Mouse (Mus musculus) midbrain, embryonic 11.5 days (tissue): ENCODE measurements around the gene Nfam1. TPM values are rescaled to one million over a fixed set of nuclear protein-coding genes. Genes with fewer than 3 reads are reported as not detected.

Experiments
- ATAC-seq: fragments of 200-750 bp; cut with Nextera tagmentation; 2 replicates; pipeline ENCODE4 v1.8.0; 2017; ENCODE audit warnings: moderate TSS enrichment, moderate library complexity; ENCODE audit not compliant: low FRiP score
- DNase-seq: peaks from one replicate; pipeline ENCODE4 v3.0.0; 2015; ENCODE audit warnings: low spot score; ENCODE audit errors: missing footprints
- H3K27ac ChIP-seq: fragments of 300-500 bp; sonication (generic); 2 replicates; pipeline ENCODE4 v1.5.1; 2014; ENCODE audit warnings: low read depth, low read length
- H3K27me3 ChIP-seq: fragments of 300-500 bp; sonication (generic); 2 replicates; pipeline ENCODE4 v1.6.1; 2014; ENCODE audit warnings: mild to moderate bottlenecking, low read length, moderate library complexity, mixed read lengths; ENCODE audit not compliant: control insufficient read depth, insufficient read depth
- H3K36me3 ChIP-seq: fragments of 300-500 bp; sonication (generic); 2 replicates; pipeline ENCODE4 v1.6.1; 2014; ENCODE audit warnings: mild to moderate bottlenecking, low read length, moderate library complexity, mixed read lengths; ENCODE audit not compliant: control insufficient read depth, insufficient read depth
- H3K4me1 ChIP-seq: fragments of 300-500 bp; sonication (generic); 2 replicates; pipeline ENCODE4 v1.6.1; 2014; ENCODE audit warnings: low read length; ENCODE audit not compliant: control insufficient read depth, insufficient read depth
- H3K4me2 ChIP-seq: fragments of 300-500 bp; sonication (generic); 2 replicates; pipeline ENCODE4 v1.6.1; 2014; ENCODE audit warnings: mild to moderate bottlenecking, moderate library complexity
- H3K4me3 ChIP-seq: fragments of 300-500 bp; sonication (generic); 2 replicates; pipeline ENCODE4 v1.5.1; 2014; ENCODE audit warnings: low read depth, low read length
- H3K9ac ChIP-seq: fragments of 300-500 bp; sonication (generic); 2 replicates; pipeline ENCODE4 v1.6.1; 2014; ENCODE audit warnings: low read length
- H3K9me3 ChIP-seq: fragments of 300-500 bp; sonication (generic); 2 replicates; pipeline ENCODE4 v1.6.1; 2016; ENCODE audit warnings: low read length; ENCODE audit not compliant: control insufficient read depth
- WGBS: fragments of 180-500 bp; shearing (Covaris S2); extraction: QIAGEN DNeasy Blood & Tissue Kit; methylation state at CpG from one replicate; pipeline ENCODE4 v1.1.7; 2014; 5-methylcytosine and 5-hydroxymethylcytosine counted together
- polyA plus RNA-seq: library from polyadenylated mRNA; unstranded; fragments of >200 nt; fragmentation: Nextera tagmentation; extraction: Ambion mirVana; gene quantifications from 2 replicates; pipeline ENCODE4 v1.2.1, GENCODE M21; 2014

Nfam1 gene
- polyA plus RNA-seq, 1 experiment from 2014 or later, result 4.0 TPM

DNA sequence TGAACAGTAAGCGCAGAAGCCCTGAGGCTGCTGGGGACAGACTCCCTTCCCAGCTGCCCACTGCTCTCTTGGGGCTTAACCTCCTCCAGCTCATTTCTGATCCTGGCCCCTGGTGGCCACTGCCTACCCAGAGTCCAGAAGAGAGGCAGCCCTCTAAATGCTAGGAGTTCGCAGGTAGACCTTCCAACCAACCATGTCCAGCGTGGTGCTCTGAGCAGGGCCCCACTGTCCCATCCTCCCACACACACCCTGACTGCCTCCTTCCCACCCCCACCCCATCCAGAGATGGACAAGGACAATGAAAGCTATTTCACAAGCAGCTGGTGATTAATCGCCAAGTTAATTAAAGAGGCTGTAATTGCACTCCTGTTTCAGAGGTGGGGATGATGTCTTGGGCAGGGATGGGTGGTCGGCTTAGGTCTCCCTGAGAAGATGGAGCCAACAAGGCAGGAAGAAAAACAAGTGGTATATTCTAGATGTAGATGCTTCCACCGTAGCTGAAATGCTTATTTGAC lies 43.9 kb downstream of the Nfam1 start:
- Histone ChIP-seq H3K4me3 (no peak overlapping the region), H3K4me1 (peaks cover 28% of the 10 kb centered on the region), H3K36me3 (no peaks in the 10 kb centered on the region), H3K9me3 (no peaks in the 10 kb centered on the region), H3K9ac (no peak overlapping the region), H3K27me3 (peaks cover 19% of the 10 kb centered on the region), H3K4me2 (no peak overlapping the region), H3K27ac (no peak overlapping the region)
- ATAC-seq (no peak), DNase-seq (no peak)
- 79% methylated on average over 6 of the region's 6 CpGs for WGBS

DNA sequence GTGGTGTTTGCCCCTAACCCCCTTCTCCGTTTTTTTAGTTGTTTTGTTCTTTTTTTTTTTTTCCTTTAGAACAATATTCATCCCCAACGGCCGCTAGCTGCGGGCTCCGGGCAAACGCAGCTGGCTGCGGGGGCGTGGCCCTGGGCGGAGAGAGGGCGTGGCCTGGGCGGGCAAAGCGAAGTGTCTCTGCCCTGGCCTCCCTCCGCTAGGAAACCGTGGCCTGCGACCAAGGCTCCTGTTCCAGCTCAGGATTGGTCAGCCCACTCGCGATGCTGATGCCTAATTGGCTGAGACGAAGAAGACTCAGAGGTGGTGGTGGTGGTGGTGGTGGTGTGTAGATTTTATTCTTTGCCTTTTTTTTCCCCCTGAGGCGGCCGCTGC lies 45.4 kb downstream of the Nfam1 start, which contains the start of gene Tcf20:
Gene Tcf20, minus strand, starts transcription at position 141 of the 381 bp plus-strand sequence.
- Histone ChIP-seq H3K36me3 (no peaks in the 10 kb centered on the region), H3K9me3 (no peaks in the 10 kb centered on the region), H3K27me3 (peaks cover 19% of the 10 kb centered on the region), H3K9ac (peak within 1 kb of the TSS; percentile 53), H3K4me1 (peaks cover 42% of the 10 kb centered on the region), H3K4me2 (peak within 1 kb of the TSS; percentile 84), H3K4me3 (peak within 1 kb of the TSS; percentile 45), H3K27ac (no peak within 1 kb of the TSS)
- ATAC-seq (peak; percentile 90), DNase-seq (peak; percentile 98)
- 0% methylated on average over 20 of the region's 20 CpGs for WGBS

GRCm38 (mm10) chr15:82987014-82987731 lies 45.9 kb downstream of the Nfam1 start:
- peak overlapping the region; percentile 53 for H3K9ac ChIP-seq
- H3K27me3 ChIP-seq, result peaks cover 19% of the 10 kb centered on the region
- H3K9me3 ChIP-seq, result no peaks in the 10 kb centered on the region
- H3K4me2 ChIP-seq, result peak overlapping the region; percentile 84
- peak; percentile 10; the same call in 1 of the 2 replicates for ATAC-seq
- H3K36me3 ChIP-seq, result no peaks in the 10 kb centered on the region
- H3K4me1 ChIP-seq, result peaks cover 43% of the 10 kb centered on the region
- H3K4me3 ChIP-seq, result peak overlapping the region; percentile 45
- peak; percentile 97 for DNase-seq
- no peak overlapping the region for H3K27ac ChIP-seq
- WGBS, result under 1% methylated on average over 38 of the region's 38 CpGs

DNA sequence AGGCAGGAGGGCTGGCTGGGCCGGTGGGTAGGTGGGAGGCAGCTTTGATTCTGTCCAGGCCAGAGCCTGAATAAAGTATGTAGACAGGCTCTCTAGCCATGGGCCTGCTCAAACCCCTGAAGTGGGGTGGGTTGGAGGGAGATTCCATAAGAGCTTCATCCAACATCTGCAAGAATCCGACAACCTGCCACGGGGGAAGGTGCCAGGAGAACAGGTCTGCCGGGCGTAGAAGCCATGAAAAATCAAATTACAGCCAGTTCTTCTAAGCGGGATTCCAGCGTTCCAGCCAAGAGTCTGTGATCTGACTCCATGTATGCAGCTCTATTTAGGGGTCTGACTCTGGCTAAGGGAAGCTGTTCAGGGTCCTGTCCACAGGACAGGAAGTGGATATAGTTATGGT lies 48.5 kb downstream of the Nfam1 start:
- Histone ChIP-seq H3K4me2 (no peak overlapping the region), H3K4me3 (no peak overlapping the region), H3K27me3 (peaks cover 19% of the 10 kb centered on the region), H3K36me3 (no peaks in the 10 kb centered on the region), H3K9me3 (no peaks in the 10 kb centered on the region), H3K27ac (peak overlapping the region; percentile 84; the same call in 1 of the 2 replicates), H3K4me1 (peaks cover 52% of the 10 kb centered on the region), H3K9ac (no peak overlapping the region)
- ATAC-seq (no peak), DNase-seq (no peak)
- 56% methylated on average over 7 of the region's 7 CpGs for WGBS

GRCm38 (mm10) chr15:82984097-82984496 lies 49.0 kb downstream of the Nfam1 start:
- Histone ChIP-seq H3K36me3 (no peaks in the 10 kb centered on the region), H3K9ac (peak overlapping the region; percentile 46), H3K27me3 (peaks cover 19% of the 10 kb centered on the region), H3K4me1 (peaks cover 52% of the 10 kb centered on the region), H3K9me3 (no peaks in the 10 kb centered on the region), H3K4me3 (no peak overlapping the region), H3K4me2 (0 out of 2 replicates have a peak overlapping the region, but pooled peaks have one; percentile 13), H3K27ac (peak overlapping the region; percentile 84)
- DNase-seq, result no peak
- peak; percentile 6; the same call in 1 of the 2 replicates for ATAC-seq
- 8% methylated on average over 3 of the region's 4 CpGs for WGBS

GRCm38 (mm10) chr15:82983416-82984026 lies 49.6 kb downstream of the Nfam1 start:
- no peaks in the 10 kb centered on the region for H3K36me3 ChIP-seq
- H3K4me1 ChIP-seq, result peaks cover 51% of the 10 kb centered on the region
- DNase-seq (peak; percentile 98), ATAC-seq (peak; percentile 67)
- peaks cover 15% of the 10 kb centered on the region for H3K27me3 ChIP-seq
- H3K9ac ChIP-seq, result peak overlapping the region; percentile 46
- peak overlapping the region; percentile 84 for H3K27ac ChIP-seq
- no peak overlapping the region; the same call in 1 of the 2 replicates for H3K4me3 ChIP-seq
- H3K9me3 ChIP-seq, result no peaks in the 10 kb centered on the region
- WGBS, result under 1% methylated on average over 9 of the region's 9 CpGs
- peak overlapping the region; percentile 36 for H3K4me2 ChIP-seq

GRCm38 (mm10) chr15:82982724-82983415 lies 50.2 kb downstream of the Nfam1 start:
- H3K9me3 ChIP-seq, result no peaks in the 10 kb centered on the region
- H3K36me3 ChIP-seq, result no peaks in the 10 kb centered on the region
- peak overlapping the region; percentile 84 for H3K27ac ChIP-seq
- no peak overlapping the region; the same call in none of the 2 replicates for H3K4me3 ChIP-seq
- H3K27me3 ChIP-seq, result peaks cover 15% of the 10 kb centered on the region
- peak overlapping the region; percentile 36 for H3K4me2 ChIP-seq
- 3% methylated on average over 18 of the region's 18 CpGs for WGBS
- DNase-seq (no peak), ATAC-seq (peak; percentile 3; the same call in 1 of the 2 replicates)
- peak overlapping the region; percentile 46 for H3K9ac ChIP-seq
- H3K4me1 ChIP-seq, result peaks cover 45% of the 10 kb centered on the region

DNA sequence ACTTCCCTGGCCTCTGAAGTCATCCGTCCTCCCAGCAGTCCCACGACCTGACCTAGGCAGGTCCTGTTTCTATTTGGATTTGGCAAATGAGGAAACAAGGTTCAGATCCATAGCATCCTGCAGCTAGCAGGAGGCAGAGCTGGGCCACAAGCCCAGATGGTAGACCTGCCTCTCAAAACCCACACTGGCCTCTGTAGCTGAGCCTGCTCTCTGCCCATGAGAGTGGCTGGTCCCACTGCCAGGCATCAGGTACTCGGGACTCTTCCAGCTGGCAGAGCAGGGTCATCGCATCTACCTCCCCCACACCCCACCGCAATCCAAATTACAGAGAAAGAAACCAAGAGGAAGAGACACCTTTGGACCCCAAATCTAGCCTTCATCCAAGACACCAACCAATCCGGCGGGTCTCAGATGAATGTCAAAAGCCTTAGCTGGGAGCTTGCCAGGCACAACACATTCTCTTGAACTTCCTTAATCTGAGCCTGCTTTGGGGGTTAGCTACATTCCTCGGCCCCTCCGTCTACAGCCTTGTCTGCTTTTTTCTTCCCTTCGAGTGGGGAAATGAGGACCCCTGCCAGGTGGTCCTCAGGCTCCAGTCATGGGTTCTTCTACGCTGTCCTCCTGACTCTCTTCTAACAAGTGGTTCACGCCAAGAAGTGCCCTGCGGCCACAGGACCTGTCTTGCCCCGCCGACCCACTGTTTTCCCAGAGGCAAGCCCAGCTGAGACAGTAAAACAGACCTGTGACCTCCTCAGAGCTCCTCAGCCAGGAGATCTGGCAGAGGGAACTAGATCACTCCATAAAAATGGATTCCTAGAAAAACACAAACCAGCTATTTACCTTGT lies 51.2 kb downstream of the Nfam1 start:
- no peak for ATAC-seq
- Histone ChIP-seq H3K9me3 (no peaks in the 10 kb centered on the region), H3K36me3 (no peaks in the 10 kb centered on the region), H3K27ac (no peak overlapping the region), H3K4me2 (peak overlapping the region; percentile 36), H3K9ac (no peak overlapping the region), H3K4me1 (peaks cover 39% of the 10 kb centered on the region), H3K27me3 (peaks cover 10% of the 10 kb centered on the region), H3K4me3 (no peak overlapping the region)
- DNase-seq, result no peak
- 36% methylated on average over 15 of the region's 15 CpGs for WGBS
